Comparison of ENCODE assay signal across 27 mouse cellular contexts in the genomic region with DNA sequence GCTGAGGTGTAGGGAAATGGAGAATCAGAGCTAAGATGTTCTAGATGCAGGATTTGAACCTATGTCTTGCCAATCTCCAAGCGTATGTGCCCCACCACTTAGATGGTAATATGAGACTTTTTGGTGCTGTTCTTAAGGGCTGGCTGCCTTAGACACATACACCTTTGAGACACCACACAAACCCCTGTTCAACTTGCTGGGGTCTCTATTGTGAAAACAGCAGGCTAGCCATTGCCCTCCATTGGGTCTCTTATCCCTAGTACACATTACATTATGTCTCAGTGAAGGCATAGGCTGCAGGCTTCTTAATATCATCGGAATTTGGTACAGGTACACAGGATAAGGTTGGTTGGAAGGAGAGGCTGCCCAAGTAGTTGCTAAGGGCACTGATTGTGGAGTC. TPM values are rescaled to one million over a fixed set of nuclear protein-coding genes. Genes with fewer than 3 reads are reported as not detected.
A peak's percentile ranks its signal among the peaks of the same experiment; 100 is the strongest.
DNase-seq lines count a peak whose midpoint lies in the region; ATAC-seq lines count a peak whose summit lies in the region.
"Had no signal": no experiment of that assay in that cellular context is flagged by ENCODE, and none has a peak within 500 bp of the region (broad histone marks: within the 10 kb centered on the region; RNA-seq: fewer than 3 reads in every experiment).

No protein-coding gene starts in this region.

- intact Hi-C loops in heart, postnatal 25 days (cut with DNase I), result no loop called here

- H3K4me3 ChIP-seq in kidney, embryonic 16.5 days (ENCODE audit: low read length), result no peak overlapping the region
- H3K4me3 ChIP-seq in brown adipose tissue, adult 24 weeks (ENCODE audit: insufficient read depth, low read depth, low read length), result no peak overlapping the region
- H3K4me3 ChIP-seq: embryonic facial prominence, embryonic 13.5 days; embryonic facial prominence, embryonic 15.5 days; erythroblast, embryonic 14.5 days; forebrain, embryonic 10.5 days; forebrain, embryonic 12.5 days had no signal

- peak; percentile 76 for DNase-seq in heart, adult 11 months
- no peak for DNase-seq in heart, postnatal 25 days (ENCODE audit: low spot score)
- DNase-seq in kidney, adult 9 months, result no peak
- DNase-seq: adrenal gland, adult 8-10 months; adrenal gland, postnatal 14 days; adrenal gland, postnatal 36 days; B cell, adult 2 months; cerebellum, adult 11 months; cerebellum, adult 18-20 months; cerebellum, adult 8-10 months; cerebellum, adult 9-11 months; cerebellum, postnatal 14 days; cerebellum, postnatal 36 days; embryo, embryonic 11 days had no signal

- no peak for ATAC-seq in kidney, embryonic 16.5 days (ENCODE audit: low FRiP score, low TSS enrichment)
- ATAC-seq: activated CD4-positive, CD25-positive, alpha-beta regulatory T cell, adult 4 months; CD4-positive, CD25-positive, alpha-beta regulatory T cell, adult 4 months; forebrain, embryonic 14.5 days; forebrain, embryonic 16.5 days; Patski had no signal

- H3K4me1 ChIP-seq in kidney, embryonic 16.5 days (ENCODE audit: insufficient read depth, low read length), result peaks cover 47% of the 10 kb centered on the region
- H3K4me1 ChIP-seq in brown adipose tissue, adult 24 weeks (ENCODE audit: control insufficient read depth, insufficient read depth, insufficient read length, low read length), result peaks cover 16% of the 10 kb centered on the region

- no peak overlapping the region for H3K4me2 ChIP-seq in kidney, embryonic 16.5 days (replicated peaks; ENCODE audit: low read depth, low read length)
- H3K4me2 ChIP-seq: embryonic facial prominence, embryonic 13.5 days; embryonic facial prominence, embryonic 15.5 days; forebrain, embryonic 12.5 days had no signal

- H3K9me3 ChIP-seq in kidney, embryonic 16.5 days (ENCODE audit: low read length), result no peaks in the 10 kb centered on the region
- H3K9me3 ChIP-seq: embryonic facial prominence, embryonic 13.5 days; embryonic facial prominence, embryonic 15.5 days; forebrain, embryonic 12.5 days had no signal

- WGBS in kidney, embryonic 16.5 days, result 95% methylated on average over 2 of the region's 2 CpGs

- H3K27ac ChIP-seq in kidney, embryonic 16.5 days (ENCODE audit: low read length), result peak overlapping the region; percentile 88
- 0 out of 2 replicates have a peak overlapping the region, but pooled peaks have one; percentile 1 for H3K27ac ChIP-seq in brown adipose tissue, adult 24 weeks (replicated peaks; ENCODE audit: low read depth, low read length)
- H3K27ac ChIP-seq: embryonic facial prominence, embryonic 13.5 days; embryonic facial prominence, embryonic 15.5 days; forebrain, embryonic 10.5 days; forebrain, embryonic 12.5 days had no signal

- H3K27me3 ChIP-seq in kidney, embryonic 16.5 days (ENCODE audit: insufficient read depth, low read length), result no peaks in the 10 kb centered on the region
- H3K27me3 ChIP-seq: CH12.LX; embryonic facial prominence, embryonic 13.5 days; embryonic facial prominence, embryonic 15.5 days; forebrain, embryonic 12.5 days; Patski had no signal

- no peaks in the 10 kb centered on the region for H3K36me3 ChIP-seq in kidney, embryonic 16.5 days (ENCODE audit: insufficient read depth, low read length)
- H3K36me3 ChIP-seq: embryonic facial prominence, embryonic 15.5 days; forebrain, embryonic 10.5 days; forebrain, embryonic 12.5 days had no signal

- no peak overlapping the region for H3K9ac ChIP-seq in kidney, embryonic 16.5 days (replicated peaks; ENCODE audit: low read length)
- H3K9ac ChIP-seq: embryonic facial prominence, embryonic 13.5 days; embryonic facial prominence, embryonic 15.5 days; forebrain, embryonic 12.5 days had no signal

RNA-seq across cellular contexts. Expression of a gene that starts 16.8 kb away (rescaled TPM):
- total RNA-seq in heart, postnatal 25 days (2021), result 1 to 10 TPM; 8.5 to 9.4 TPM
- polyA plus RNA-seq in kidney, embryonic 16.5 days (2015; fragmentation: Nextera tagmentation; extraction: Ambion mirVana), result 12.5 and 15.7 TPM in 2 replicates
- 9.0 and 9.7 TPM in 2 replicates for polyA plus RNA-seq in brown adipose tissue, adult 24 weeks (2012; ENCODE audit: insufficient read depth, insufficient read length, missing spikeins)
- polyA plus RNA-seq: erythroblast, embryonic 14.5 days had no signal
